Mouse (Mus musculus) spleen, adult 12 weeks (tissue): ENCODE data around the gene Akr1c12.
"Not testable (repeated sequence)": the region's sequence is repeated elsewhere in the genome, so short reads cannot be mapped to it uniquely, and the experiment has no call there.

Experiments used
- DNase-seq: peaks from one replicate; pipeline ENCODE4 v3.0.0; 2022; ENCODE audit warnings: low spot score

The Akr1c12 gene

DNA sequence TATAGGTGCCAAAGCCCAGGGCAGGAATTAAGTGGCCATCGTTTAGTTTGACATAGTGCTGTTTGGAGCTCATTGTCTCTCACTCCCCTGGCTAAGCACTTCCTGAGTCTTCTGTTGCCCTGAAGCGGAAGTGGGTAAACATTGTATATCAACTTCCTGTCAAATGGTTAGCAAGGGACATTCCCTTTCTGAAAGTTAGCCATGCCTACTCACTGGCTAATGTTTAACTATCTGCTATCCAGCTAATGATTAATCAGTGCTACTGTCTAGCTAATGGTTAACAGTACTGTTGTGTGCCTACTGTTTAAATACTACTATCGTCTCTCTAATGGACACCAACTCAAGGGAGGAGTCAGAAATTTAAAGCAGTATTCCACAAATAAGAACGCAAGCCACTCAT lies at the start of gene Akr1c12:
Akr1c12 (minus strand) TSS at position 150 of the 400 bp plus-strand sequence.
- no peak for DNase-seq

DNA sequence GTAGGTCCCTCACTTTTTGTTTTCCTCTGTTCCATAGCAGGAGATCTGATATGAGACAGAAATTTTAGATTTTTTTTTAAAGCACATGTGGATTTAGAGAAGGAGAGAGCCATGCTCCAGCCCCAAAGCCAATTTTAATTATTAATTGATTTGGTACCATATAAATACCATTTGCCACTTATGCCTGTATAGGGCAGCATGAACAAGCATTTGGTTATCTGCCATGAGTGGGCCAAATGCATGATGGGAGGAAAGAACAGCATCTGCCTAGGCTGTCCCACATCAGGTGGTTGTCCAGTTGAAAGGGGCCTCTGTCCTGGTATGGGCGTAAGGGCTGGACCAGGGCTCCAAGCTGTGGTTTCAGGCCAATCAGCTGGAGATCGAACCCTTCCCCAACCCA lies 39.5 kb upstream of the Akr1c12 start:
- DNase-seq, result no peak

DNA sequence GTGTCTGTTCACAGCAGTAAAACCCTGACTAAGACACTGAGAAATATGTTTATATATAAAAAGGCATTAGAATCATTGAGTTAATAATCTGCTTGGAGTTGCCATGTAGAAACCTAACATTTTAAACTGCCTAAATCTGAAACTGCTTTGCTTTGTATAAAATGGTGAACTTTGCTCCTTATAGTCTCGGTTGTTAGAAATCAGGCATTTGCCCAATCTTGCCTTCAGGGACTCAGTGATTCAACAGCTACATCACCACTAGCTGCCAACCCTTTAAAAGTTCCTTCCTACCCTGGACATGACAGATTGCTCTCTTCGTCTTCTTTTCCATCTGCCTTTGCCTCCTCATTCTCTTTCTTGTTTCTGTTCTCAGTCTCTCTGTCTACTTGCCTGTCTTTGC lies 34.7 kb upstream of the Akr1c12 start:
- DNase-seq, result no peak

DNA sequence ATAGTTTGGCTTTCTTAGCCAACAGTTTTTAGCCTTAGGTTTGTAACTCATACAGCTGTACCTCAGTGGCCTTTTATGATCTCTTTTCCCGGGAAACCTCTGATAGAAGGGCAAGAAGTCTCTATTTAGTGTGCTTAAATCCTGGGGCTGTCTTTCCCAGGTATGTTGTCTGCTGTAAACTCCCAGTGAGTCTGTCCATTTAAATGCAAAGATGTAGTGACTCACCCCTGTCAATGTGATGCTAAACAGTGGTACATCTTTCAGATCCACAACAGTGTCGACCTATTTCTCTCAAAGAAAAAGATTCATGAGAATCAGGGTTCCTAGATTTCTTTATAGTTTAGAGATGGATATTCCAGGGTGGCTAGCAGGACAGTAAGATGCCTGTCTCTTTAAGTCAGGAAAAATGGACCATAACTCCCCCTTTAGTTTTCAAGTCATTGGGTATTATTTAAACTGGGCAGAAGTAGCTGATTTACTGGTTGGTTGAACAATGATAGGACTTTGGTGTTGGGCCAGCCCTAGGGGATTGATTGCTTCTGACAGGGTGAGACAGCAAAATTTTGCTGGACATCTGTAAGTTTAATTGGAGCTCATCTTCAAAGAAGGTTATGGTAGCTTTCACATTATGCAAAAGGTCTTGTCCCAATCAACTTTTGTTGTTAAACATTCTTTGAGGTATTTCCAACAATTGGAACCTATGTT lies 25.8 kb upstream of the Akr1c12 start:
- DNase-seq, result no peak

DNA sequence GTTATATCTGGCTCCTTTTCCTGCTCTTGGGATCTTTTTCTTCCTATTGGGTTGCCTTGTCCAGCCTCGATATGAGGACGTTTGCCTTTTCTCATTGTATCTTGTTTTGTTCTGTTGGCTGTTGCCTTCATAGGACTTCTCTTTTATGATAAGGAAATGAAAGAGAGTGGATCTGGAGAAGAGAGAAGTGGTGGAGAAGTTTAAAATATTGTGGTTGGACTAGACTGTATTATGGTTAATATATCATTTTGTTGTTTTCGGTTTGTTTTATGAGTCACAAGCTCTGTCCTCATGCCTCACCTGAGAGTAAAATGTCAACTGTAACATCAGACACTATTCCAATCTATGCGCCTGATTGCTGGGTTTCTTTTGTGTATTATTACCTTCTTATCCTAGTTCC lies 17.8 kb upstream of the Akr1c12 start:
- no peak for DNase-seq

DNA sequence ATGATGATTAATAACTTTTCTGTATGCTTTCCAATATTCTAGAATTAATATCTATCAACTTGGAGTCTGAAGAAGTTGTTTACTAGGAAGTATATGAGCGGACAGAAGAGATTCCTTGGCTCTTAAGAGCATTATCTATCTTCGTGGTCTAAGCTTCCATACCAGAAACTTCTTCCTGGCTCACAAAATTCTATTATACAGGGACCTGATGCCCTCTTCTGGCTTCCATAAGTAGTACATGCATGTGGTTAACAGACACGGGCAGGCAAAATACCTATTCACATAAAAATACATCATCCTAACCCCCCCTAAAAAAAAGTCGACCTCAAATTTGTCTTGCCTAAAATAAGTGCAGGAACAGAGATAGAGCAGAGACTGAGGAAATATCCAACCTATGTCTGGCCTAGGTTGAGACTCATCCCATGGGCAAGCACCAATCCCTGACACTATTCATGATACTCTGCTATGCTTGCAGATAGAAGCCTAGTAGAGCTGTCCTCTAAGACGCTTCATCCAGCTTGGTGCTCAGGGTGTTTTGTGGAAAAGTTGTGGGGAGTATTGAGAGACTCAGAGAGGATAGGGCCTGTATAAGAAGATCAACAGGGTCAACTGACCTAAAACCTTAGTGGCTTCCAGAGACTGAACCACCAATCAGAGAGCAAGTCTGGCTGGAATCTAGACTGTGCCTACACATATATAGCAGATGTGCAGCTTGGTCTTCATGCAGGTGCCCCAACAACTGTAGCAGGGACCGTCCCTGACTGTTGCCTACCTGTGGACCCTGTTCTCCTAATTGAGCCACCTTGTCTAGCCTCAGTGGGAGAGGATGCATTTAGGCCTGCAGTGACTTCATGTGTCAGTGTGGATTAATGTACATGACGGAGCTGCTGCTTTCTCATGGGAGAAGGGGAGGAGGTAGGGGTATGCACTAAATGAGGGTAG lies 2.5 kb upstream of the Akr1c12 start:
- DNase-seq, result no peak

DNA sequence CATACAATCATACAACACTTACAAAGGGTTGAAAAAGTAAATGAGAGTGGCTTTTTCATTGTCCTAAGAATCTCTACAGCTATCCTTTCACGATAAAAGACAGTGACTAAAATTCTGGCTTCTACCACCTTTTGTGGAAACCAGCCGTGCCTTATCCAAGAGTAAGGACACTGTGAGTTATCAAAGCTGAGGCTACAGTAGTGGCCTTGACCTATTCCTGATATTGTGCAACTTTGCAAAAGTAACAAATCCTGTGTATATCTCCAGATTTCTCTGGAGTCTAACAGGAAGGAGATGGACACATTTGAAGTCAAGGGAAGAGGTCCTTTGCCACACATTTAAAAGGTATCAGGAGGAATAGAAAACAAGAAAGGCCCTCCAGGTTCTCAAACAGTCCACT lies 1.7 kb downstream of the Akr1c12 start:
- no peak for DNase-seq

DNA sequence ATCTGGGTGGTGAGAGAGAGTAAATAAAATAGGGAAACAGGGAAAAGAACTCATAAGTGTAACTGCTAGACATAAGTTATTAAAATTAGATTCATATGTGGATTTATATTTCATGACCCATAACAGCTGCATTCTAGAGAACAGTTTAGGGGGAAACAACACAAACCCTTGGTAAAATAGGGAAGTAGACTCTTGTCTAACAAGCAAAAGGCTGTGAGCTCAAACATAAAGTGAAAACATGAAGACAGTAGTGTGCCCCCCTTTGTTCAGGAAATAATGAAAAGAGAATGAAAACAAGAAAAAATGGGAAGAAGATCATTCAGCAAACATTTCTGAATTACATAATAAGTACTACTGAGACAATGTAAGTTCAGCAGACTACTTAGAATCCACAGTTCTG lies 8.4 kb downstream of the Akr1c12 start:
- DNase-seq, result no peak

DNA sequence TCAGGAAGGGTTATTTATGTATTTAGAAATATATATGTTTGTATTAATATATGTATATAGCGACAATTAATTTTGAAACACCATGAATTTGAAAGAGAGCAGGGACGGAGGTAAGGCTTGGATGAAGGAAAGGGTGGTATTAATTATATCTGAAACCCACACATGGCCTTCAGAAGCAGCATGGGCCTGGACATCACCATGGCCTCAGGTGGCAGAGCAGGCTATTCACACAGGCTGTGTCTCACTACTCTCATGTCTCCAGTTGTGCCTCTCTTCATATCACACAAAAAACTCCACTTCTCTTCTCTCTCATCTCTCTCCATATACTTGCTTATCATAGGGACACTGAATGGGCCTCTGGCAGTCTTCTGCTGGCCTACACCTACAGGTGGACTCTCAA lies 13.8 kb downstream of the Akr1c12 start:
- not testable (repeated sequence) for DNase-seq

DNA sequence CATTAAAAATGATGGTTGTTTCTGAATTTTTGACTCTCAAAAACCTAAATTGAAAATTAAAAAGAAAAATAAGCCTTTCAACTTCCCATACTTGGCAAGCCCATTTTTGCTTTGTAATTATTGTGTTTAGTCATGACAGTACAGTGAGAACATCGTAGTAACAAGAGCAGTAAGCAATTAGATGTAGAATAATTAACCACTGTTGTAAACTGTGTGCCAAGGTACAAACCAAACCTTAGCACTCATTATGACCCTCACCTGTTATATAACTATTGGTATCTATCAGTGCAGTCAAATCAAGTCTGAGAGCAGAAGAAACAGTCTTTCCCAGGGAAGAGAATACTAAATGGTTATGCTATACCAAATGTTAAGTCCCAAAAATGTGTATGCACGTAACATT lies 14.2 kb downstream of the Akr1c12 start:
- DNase-seq, result no peak

DNA sequence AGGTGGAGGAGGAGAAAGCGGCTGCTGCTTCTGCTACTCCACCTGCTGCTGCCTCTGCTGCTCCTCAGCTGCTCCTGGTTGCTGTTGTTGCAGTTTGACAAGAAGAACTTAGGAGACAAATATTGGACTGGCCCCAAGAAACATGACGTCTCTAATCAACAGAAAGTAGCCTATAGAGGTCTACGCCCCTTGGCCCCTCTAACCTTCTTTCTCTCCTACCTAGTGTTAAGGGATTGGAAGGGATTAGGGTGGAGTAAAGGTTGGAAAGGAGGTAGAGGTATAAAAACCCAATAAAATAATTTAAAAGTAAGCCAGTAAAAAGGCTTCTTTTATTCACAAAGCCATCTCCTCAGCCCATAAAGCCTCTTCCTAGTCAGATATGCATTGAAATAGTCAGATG lies 14.6 kb downstream of the Akr1c12 start:
- no peak for DNase-seq

DNA sequence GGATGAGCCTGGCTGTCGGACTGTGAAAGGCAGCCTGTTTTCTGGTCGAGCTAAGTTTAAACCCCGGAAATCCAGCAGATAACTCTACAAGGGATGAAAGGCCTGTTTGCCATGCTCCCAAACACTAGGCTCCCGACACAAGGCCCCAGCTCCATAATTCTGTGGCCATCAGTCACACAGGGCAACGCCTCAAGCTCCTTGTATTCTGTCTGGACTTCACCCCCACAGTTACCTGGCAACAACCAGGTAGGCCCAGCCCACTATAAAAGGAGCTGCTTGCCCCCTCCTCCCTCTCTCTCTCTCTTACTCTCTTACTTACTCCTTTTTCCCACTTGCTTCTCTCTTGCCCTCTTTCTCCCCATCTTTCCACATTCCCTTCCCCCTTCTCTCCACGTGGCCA lies 21.9 kb downstream of the Akr1c12 start:
- no peak for DNase-seq

DNA sequence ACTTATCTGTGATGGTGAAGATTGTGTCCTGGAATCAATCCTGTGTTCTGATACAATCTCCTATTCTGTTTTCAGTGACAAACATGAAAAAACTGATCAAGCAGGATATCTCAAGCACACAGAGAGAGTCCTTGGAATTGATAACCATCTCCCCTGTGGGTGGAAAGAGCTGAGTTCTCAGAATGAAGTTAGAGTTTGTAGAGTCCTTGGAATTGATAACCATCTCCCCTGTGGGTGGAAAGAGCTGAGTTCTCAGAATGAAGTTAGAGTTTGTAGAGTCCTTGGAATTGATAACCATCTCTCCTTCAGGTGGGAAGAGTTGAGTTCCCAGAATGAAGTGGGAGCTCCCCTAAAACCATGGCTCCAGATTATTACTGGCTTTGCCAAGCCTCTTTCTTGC lies 22.3 kb downstream of the Akr1c12 start:
- not testable (repeated sequence) for DNase-seq

DNA sequence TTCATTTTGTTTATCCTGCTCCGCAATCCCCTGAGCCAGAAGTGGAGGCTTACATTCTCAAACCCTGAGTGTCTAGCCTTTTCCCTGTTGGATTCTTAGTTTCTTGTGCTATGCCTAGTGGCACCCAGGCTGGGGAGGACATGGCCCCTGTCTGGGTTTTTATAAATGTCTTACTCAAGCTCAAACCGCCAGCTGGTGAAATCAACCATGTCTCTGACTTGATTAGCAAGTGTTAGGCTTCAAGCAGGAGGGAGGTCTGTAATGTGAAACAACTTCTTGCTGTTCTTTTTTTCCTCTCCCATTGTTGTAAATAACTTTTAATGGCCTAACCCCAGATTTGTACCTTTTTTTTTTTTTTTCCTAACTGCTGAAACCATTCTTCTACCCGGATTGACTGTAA lies 29.9 kb downstream of the Akr1c12 start:
- no peak for DNase-seq

DNA sequence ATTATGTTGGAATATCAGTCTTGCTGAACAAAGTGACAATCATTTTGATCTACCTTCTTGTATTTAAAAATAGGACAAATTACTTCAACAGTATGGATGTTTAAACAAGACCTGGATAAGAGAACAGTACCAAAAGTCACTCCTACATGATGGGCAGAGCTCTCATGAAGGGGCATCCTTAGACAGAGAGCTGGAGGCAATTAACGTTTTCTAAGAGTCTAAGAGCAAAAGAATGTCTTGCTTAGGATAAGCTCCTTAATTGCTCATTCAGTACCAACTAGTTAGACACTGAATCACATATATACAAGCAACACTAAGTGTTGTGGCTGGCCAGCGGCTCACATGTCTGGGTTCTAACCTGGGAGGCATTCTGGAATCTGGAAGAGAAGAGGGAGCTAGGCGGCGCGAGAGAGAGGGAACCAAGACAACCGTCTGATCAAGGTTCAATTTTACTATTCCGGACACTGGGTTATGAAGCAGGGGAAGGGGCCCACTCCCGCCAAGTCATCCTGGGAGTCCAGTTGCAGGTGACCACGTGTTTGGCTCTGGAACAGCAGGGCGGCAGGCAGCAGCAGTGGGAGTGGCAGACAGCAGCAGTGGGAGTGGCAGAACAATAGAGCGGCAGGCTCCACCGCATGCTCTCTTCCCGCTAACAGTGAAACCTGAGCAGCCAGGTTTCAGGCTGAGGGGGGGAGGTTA lies 34.2 kb downstream of the Akr1c12 start:
- no peak for DNase-seq

DNA sequence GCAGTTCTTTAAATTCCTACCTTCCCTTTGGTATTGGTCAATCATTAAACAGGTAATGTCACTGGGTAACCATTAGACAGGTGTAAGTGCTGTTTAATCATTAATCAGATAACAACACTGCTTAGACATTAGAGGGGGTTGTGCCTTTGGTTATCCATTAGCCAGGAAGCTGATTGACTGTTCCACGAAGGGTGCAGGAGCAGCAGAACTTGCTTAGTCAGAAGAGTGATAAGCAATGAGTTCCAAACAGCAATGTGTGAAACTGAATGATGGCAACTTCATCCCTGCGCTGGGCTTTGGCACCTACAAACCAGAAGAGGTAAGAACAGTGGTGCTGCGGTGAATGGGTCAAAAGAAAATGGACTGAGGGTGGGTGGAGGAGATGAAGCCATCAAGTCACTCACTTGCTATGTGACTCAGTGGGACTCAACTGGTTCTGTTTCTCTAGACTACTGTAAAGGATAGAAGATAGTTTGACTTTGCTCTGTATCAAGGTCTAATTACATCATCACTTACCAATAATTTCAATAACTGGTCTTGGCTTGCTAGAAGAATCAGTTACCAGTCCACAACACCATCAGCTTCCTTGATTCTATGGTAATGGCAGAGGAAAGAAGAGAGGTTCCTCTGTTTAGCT lies 45.6 kb downstream of the Akr1c12 start:
- DNase-seq, result no peak

DNA sequence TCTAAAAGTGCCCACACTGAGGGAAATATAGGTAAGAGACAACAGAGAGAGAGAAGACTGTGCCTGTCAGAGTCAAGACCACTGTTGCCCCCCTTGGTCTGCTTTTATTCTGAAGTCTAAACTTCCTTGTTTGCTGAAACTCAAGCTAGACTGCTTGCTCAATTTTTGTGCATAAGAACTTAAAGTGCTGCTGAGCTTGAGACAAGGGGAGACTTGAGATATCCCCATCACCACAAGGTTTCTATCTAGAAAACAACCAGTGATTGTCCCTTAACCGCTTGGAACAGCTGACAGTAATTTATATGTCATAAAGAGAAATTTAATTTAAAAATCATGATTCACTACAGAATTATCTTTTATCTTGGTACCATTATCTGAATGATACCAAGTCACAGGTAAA lies 46.1 kb downstream of the Akr1c12 start:
- no peak for DNase-seq

DNA sequence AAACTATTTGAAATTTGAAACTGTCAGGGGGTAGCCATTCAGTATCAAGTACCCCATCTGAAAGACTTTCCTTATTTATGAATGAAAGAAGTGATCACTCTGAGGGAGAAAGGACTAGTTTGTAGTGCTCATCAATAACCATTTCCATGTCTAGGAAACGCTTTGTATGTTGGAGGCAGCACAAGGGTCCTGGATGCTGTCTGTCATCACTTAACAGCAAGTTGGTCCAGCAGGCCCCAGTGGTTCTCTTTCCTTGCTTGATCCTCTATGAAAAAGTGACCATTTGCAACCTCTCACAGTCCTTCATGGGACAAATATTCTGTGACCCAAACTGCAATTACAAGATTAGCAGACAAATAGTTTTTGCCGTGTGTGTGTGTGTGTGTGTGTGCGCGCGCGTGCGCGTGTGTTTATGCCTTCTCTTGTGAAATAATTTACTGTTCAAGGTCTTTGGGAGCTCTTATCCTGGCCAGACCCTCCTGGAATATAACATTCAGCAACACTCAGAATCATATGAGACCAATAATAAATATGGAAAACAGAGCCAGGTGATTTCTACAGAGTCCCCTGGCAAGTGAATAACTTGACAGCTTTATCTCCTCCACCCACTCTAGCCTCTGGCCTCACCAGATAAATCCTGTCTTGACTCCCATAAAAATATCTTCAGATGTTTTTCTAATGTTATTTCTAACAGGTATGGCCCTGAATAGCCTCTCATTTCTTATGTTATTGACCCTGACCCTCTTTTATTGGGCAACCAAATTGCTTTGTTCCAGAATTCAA lies 48.2 kb downstream of the Akr1c12 start:
- no peak for DNase-seq

DNA sequence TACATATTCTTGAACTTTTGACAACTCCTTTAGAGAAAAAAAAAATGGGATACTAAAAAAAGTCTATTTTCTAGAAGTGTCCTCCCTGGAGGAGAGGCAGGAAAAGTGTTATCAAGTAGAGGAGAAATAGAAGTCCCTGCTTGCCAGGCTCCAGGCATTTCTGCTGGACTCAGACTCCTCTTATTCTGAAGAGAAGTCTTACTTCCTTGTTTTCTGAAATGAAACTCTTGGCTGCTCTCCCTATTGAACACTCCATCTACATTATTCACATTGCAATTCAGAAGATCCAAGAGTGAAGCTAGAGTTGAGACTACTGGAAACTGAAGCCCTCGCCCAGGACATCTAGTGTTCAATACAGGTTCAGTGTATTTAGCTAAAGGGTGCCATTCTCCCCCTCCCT lies 50.8 kb downstream of the Akr1c12 start, which contains the start of gene Akr1c19:
Akr1c19 (plus strand) TSS at position 260 of the 400 bp plus-strand sequence.
- no peak for DNase-seq
